Mouse (Mus musculus) cerebral cortex, adult 2 months (tissue): ENCODE results near the gene Tlx3.

Experiments used
- WGBS: fragments of 180-500 bp; shearing (Covaris S2); methylation state at CpG from one replicate; pipeline ENCODE4 v1.1.7; 2018; 5-methylcytosine and 5-hydroxymethylcytosine counted together

Tlx3 gene

GRCm38 (mm10) chr11:33151128-33151779, 52.1 kb downstream of the Tlx3 start:
- WGBS, result 78% methylated on average over 3 of the region's 3 CpGs
